Mouse (Mus musculus) cerebellum, adult 2 months (tissue): ENCODE measurements at regions not wholly inside any gene's neighbourhood (a gene's known extent, or its start where the extent isn't known, plus 50 kb on each side); places are given as distances from the start of the nearest gene placed in this dataset.

Experiments
- CTCF ChIP-seq: fragments of 200-500 bp; IDR thresholded peaks from 2 replicates; pipeline ENCODE4 v1.5.1; 2011; ENCODE audit warnings: low read depth, mild to moderate bottlenecking, control low read depth, low read length, moderate library complexity, borderline replicate concordance; ENCODE audit not compliant: insufficient read depth
- POLR2A ChIP-seq: fragments of 200-500 bp; IDR thresholded peaks from 2 replicates; pipeline ENCODE4 v1.6.1; 2011; ENCODE audit warnings: low read length, control low read depth, borderline replicate concordance; ENCODE audit not compliant: insufficient read depth

DNA sequence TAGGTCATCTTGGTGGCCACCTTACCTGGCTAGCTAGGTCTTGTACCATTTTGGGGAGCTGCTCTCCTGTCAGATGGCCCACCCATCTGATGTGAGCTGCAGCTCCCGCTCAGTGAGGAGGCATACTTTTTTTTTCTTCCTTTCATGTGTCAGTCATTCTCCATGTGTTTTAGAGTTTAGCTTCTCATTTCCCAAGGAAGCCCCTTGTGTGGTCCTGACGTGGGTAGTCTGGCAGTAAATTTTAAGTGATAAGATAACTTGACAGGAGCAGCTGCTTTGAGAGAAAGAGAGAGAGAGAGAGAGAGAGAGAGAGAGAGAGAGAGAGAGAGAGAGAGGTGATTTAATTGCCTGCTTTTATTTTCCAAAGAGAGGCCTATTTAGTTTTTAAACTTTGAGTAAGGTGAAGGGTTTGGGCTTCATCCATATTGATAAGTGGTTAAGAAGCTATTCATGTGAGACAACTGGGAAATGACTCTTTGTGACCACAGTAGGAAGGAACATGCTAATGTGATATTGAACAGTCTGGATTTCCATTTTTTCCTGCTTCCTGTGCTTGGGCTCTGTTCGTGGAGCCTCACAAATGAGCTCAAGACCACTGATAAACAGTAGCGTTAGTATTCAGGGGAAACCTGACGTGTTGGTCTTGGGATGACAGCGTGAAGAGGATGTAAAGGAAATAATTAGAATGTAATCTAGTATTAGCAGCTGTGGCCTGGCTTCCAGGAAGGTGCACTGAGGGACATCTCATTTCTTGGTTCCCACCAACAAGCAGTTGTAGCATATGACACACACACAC lies 92.1 kb downstream of the Dact1 start:
- TF ChIP-seq CTCF: no peak
- no peak for TF ChIP-seq POLR2A
